Mouse (Mus musculus) spleen, adult 2 months (tissue): Measurements from ENCODE around the gene Chrnb2.

ENCODE experiments used
- CTCF ChIP-seq: fragments of 200-500 bp; IDR thresholded peaks from 2 replicates; pipeline ENCODE4 v1.5.1; 2011; ENCODE audit warnings: mild to moderate bottlenecking, inconsistent platforms; ENCODE audit not compliant: insufficient read depth, insufficient read length, insufficient replicate concordance; ENCODE audit errors: extremely low read depth
- POLR2A ChIP-seq: fragments of 200-500 bp; IDR thresholded peaks from 2 replicates; pipeline ENCODE4 v1.6.1; 2011; ENCODE audit warnings: low read depth, low read length, inconsistent platforms

- TF ChIP-seq CTCF (no peak), POLR2A (no peak)
Observed at GRCm38 (mm10) chr3:89800774-89801506, 36.5 kb upstream of the Chrnb2 start.
